Mouse (Mus musculus) heart, embryonic 11.5 days (tissue): ENCODE measurements around the gene Srprb. TPM values are rescaled to one million over a fixed set of nuclear protein-coding genes. Genes with fewer than 3 reads are reported as not detected.
A peak's percentile ranks its signal among the peaks of the same experiment; 100 is the strongest.

Source experiments
- ATAC-seq: fragments of 200-750 bp; cut with Nextera tagmentation; replicated peaks from 2 replicates; pipeline ENCODE4 v1.8.0; 2017; ENCODE audit warnings: moderate library complexity; ENCODE audit not compliant: insufficient number of reproducible peaks, low FRiP score, low TSS enrichment
- H3K27ac ChIP-seq: fragments of 300-500 bp; sonication (generic); 2 replicates; pipeline ENCODE4 v1.5.1; 2014; ENCODE audit warnings: mild to moderate bottlenecking, low read depth, low read length
- H3K27me3 ChIP-seq: fragments of 300-500 bp; sonication (generic); 2 replicates; pipeline ENCODE4 v1.6.1; 2014; ENCODE audit warnings: mild to moderate bottlenecking, low read length, mixed read lengths; ENCODE audit not compliant: control insufficient read depth, insufficient read depth
- H3K36me3 ChIP-seq: fragments of 300-500 bp; sonication (generic); 2 replicates; pipeline ENCODE4 v1.6.1; 2014; ENCODE audit warnings: mild to moderate bottlenecking, low read length, moderate library complexity, mixed read lengths; ENCODE audit not compliant: control insufficient read depth, insufficient read depth
- H3K4me1 ChIP-seq: fragments of 300-500 bp; sonication (generic); 2 replicates; pipeline ENCODE4 v1.6.1; 2014; ENCODE audit warnings: low read length; ENCODE audit not compliant: control insufficient read depth, insufficient read depth
- H3K4me2 ChIP-seq: fragments of 300-500 bp; sonication (generic); 2 replicates; pipeline ENCODE4 v1.6.1; 2014; ENCODE audit warnings: mild to moderate bottlenecking, moderate library complexity
- H3K4me3 ChIP-seq: fragments of 300-500 bp; sonication (generic); 2 replicates; pipeline ENCODE4 v1.5.1; 2014; ENCODE audit warnings: low read depth, low read length
- H3K9ac ChIP-seq: fragments of 300-500 bp; sonication (generic); 2 replicates; pipeline ENCODE4 v1.6.1; 2014; ENCODE audit warnings: mild to moderate bottlenecking, low read depth, low read length, moderate library complexity
- H3K9me3 ChIP-seq: fragments of 300-500 bp; sonication (generic); replicated peaks from 2 replicates; pipeline ENCODE4 v1.6.1; 2016; ENCODE audit warnings: low read length; ENCODE audit not compliant: control insufficient read depth
- WGBS: fragments of 180-500 bp; shearing (Covaris S2); extraction: QIAGEN DNeasy Blood & Tissue Kit; methylation state at CpG from one replicate; pipeline ENCODE4 v1.1.7; 2014; ENCODE audit not compliant: insufficient replicate concordance; 5-methylcytosine and 5-hydroxymethylcytosine counted together
- polyA plus RNA-seq: library from polyadenylated mRNA; unstranded; fragments of >200 nt; fragmentation: Nextera tagmentation; extraction: Ambion mirVana; gene quantifications from 2 replicates; pipeline ENCODE4 v1.2.1, GENCODE M21; 2014

Srprb gene
- polyA plus RNA-seq, 1 experiment from 2014 or later = 47.3 TPM

GRCm38 (mm10) chr9:103188416-103188815, 13.5 kb downstream of the Srprb start:
- H3K4me2 ChIP-seq = no peak overlapping the region
- H3K27ac ChIP-seq = no peak overlapping the region
- H3K4me1 ChIP-seq = no peaks in the 10 kb centered on the region
- WGBS = 88% methylated on average over 4 of the region's 4 CpGs
- no peaks in the 10 kb centered on the region for H3K9me3 ChIP-seq
- no peak overlapping the region for H3K9ac ChIP-seq
- no peak for ATAC-seq
- H3K27me3 ChIP-seq = no peaks in the 10 kb centered on the region
- peaks cover 29% of the 10 kb centered on the region for H3K36me3 ChIP-seq
- H3K4me3 ChIP-seq = no peak overlapping the region

- H3K36me3 ChIP-seq = peaks cover 22% of the 10 kb centered on the region
- WGBS = 68% methylated on average over 9 of the region's 9 CpGs
- no peaks in the 10 kb centered on the region for H3K4me1 ChIP-seq
- no peak for ATAC-seq
- H3K27ac ChIP-seq = no peak overlapping the region
- H3K4me2 ChIP-seq = no peak overlapping the region
- H3K9ac ChIP-seq = no peak overlapping the region
- no peak overlapping the region for H3K4me3 ChIP-seq
- no peaks in the 10 kb centered on the region for H3K27me3 ChIP-seq
- H3K9me3 ChIP-seq = no peaks in the 10 kb centered on the region
These were observed 15.2 kb downstream of the Srprb start for GRCm38 (mm10) chr9:103186747-103187146.

- 85% methylated on average over 8 of the region's 8 CpGs for WGBS
- Histone ChIP-seq H3K4me3 (no peak overlapping the region), H3K36me3 (peaks cover 18% of the 10 kb centered on the region), H3K9me3 (no peaks in the 10 kb centered on the region), H3K27ac (no peak overlapping the region), H3K27me3 (no peaks in the 10 kb centered on the region), H3K4me2 (no peak overlapping the region), H3K4me1 (no peaks in the 10 kb centered on the region), H3K9ac (no peak overlapping the region)
- ATAC-seq = no peak
These were observed 16.0 kb downstream of the Srprb start for GRCm38 (mm10) chr9:103185946-103186345.

- H3K4me2 ChIP-seq = no peak overlapping the region
- H3K9me3 ChIP-seq = no peaks in the 10 kb centered on the region
- ATAC-seq = no peak
- H3K27ac ChIP-seq = no peak overlapping the region
- WGBS = 59% methylated on average over 4 of the region's 4 CpGs
- H3K9ac ChIP-seq = no peak overlapping the region
- H3K36me3 ChIP-seq = peaks cover 9% of the 10 kb centered on the region; the same call in 1 of the 2 replicates
- H3K27me3 ChIP-seq = no peaks in the 10 kb centered on the region
- no peak overlapping the region for H3K4me3 ChIP-seq
- H3K4me1 ChIP-seq = peaks cover 7% of the 10 kb centered on the region; the same call in 1 of the 2 replicates
These were observed 17.1 kb downstream of the Srprb start for GRCm38 (mm10) chr9:103184855-103185254.

- H3K9me3 ChIP-seq = no peaks in the 10 kb centered on the region
- no peak overlapping the region for H3K27ac ChIP-seq
- no peaks in the 10 kb centered on the region for H3K27me3 ChIP-seq
- no peaks in the 10 kb centered on the region for H3K36me3 ChIP-seq
- WGBS = 84% methylated on average over 8 of the region's 8 CpGs
- no peak overlapping the region for H3K4me2 ChIP-seq
- no peak for ATAC-seq
- peaks cover 8% of the 10 kb centered on the region; the same call in 1 of the 2 replicates for H3K4me1 ChIP-seq
- H3K4me3 ChIP-seq = no peak overlapping the region
- no peak overlapping the region for H3K9ac ChIP-seq
These were observed 20.1 kb downstream of the Srprb start for GRCm38 (mm10) chr9:103181886-103182285.

- ATAC-seq = peak; percentile 90
- H3K9me3 ChIP-seq = no peaks in the 10 kb centered on the region
- H3K27ac ChIP-seq = peak overlapping the region; percentile 23
- peak overlapping the region; percentile 68 for H3K4me2 ChIP-seq
- H3K9ac ChIP-seq = peak overlapping the region; percentile 68
- H3K4me1 ChIP-seq = peaks cover 8% of the 10 kb centered on the region; the same call in 1 of the 2 replicates
- peak overlapping the region; percentile 43 for H3K4me3 ChIP-seq
- no peaks in the 10 kb centered on the region for H3K27me3 ChIP-seq
- H3K36me3 ChIP-seq = no peaks in the 10 kb centered on the region
- WGBS = 1% methylated on average over 20 of the region's 20 CpGs
These were observed 21.0 kb downstream of the Srprb start for GRCm38 (mm10) chr9:103180807-103181565.

GRCm38 (mm10) chr9:103180303-103180702, 21.6 kb downstream of the Srprb start:
- H3K27ac ChIP-seq = no peak overlapping the region
- no peaks in the 10 kb centered on the region for H3K36me3 ChIP-seq
- H3K4me2 ChIP-seq = peak overlapping the region; percentile 68
- WGBS = 58% methylated on average over 3 of the region's 3 CpGs
- no peak for ATAC-seq
- peak overlapping the region; percentile 43 for H3K4me3 ChIP-seq
- no peaks in the 10 kb centered on the region for H3K9me3 ChIP-seq
- H3K9ac ChIP-seq = peak overlapping the region; percentile 68
- H3K27me3 ChIP-seq = no peaks in the 10 kb centered on the region
- H3K4me1 ChIP-seq = peaks cover 8% of the 10 kb centered on the region; the same call in 1 of the 2 replicates

GRCm38 (mm10) chr9:103175692-103176091, 26.2 kb downstream of the Srprb start:
- Histone ChIP-seq H3K9ac (no peak overlapping the region), H3K27me3 (no peaks in the 10 kb centered on the region), H3K27ac (no peak overlapping the region), H3K9me3 (no peaks in the 10 kb centered on the region), H3K36me3 (no peaks in the 10 kb centered on the region), H3K4me3 (no peak overlapping the region), H3K4me2 (no peak overlapping the region), H3K4me1 (peaks cover 8% of the 10 kb centered on the region; the same call in 1 of the 2 replicates)
- ATAC-seq = no peak
- WGBS = 86% methylated on average over 7 of the region's 7 CpGs
